Mouse (Mus musculus): ENCODE measurements around the gene Polr2m.
"Not testable (repeated sequence)": the region's sequence is repeated elsewhere in the genome, so short reads cannot be mapped to it uniquely, and the experiment has no call there.

The Polr2m gene

GRCm38 (mm10) chr9:71485475-71486094 lies at the start of gene Polr2m:
TSS of gene Polr2m (minus strand) at chr9:71485935.
- peak; percentile 93 for DNase-seq

- DNase-seq: no peak
Observed at GRCm38 (mm10) chr9:71535036-71535435, 49.3 kb upstream of the Polr2m start.

GRCm38 (mm10) chr9:71529960-71530359 lies 44.2 kb upstream of the Polr2m start:
- no peak for DNase-seq

- DNase-seq: no peak
Observed at GRCm38 (mm10) chr9:71527438-71527837, 41.7 kb upstream of the Polr2m start.

- DNase-seq: no peak
Observed at GRCm38 (mm10) chr9:71523901-71524300, 38.2 kb upstream of the Polr2m start.

GRCm38 (mm10) chr9:71519836-71520235 lies 34.1 kb upstream of the Polr2m start:
- no peak for DNase-seq

- no peak for DNase-seq
Observed at GRCm38 (mm10) chr9:71517487-71517886, 31.8 kb upstream of the Polr2m start.

GRCm38 (mm10) chr9:71515862-71516261 lies 30.1 kb upstream of the Polr2m start:
- DNase-seq: peak; percentile 58

GRCm38 (mm10) chr9:71513566-71513965 lies 27.8 kb upstream of the Polr2m start:
- no peak for DNase-seq

GRCm38 (mm10) chr9:71512899-71513298 lies 27.2 kb upstream of the Polr2m start:
- no peak for DNase-seq

- no peak for DNase-seq
Observed at GRCm38 (mm10) chr9:71498391-71499182, 12.9 kb upstream of the Polr2m start.

GRCm38 (mm10) chr9:71496637-71497036 lies 10.9 kb upstream of the Polr2m start:
- peak; percentile 56 for DNase-seq

- DNase-seq: no peak
Observed at GRCm38 (mm10) chr9:71493771-71494170, 8.0 kb upstream of the Polr2m start.

GRCm38 (mm10) chr9:71492296-71493025 lies 6.7 kb upstream of the Polr2m start:
- DNase-seq: no peak

GRCm38 (mm10) chr9:71490076-71490475 lies 4.3 kb upstream of the Polr2m start:
- DNase-seq: no peak

GRCm38 (mm10) chr9:71486127-71486526 lies 392 bp upstream of the Polr2m start:
- no peak for DNase-seq

- DNase-seq: no peak
Observed at GRCm38 (mm10) chr9:71484871-71485474, 762 bp downstream of the Polr2m start.

GRCm38 (mm10) chr9:71483872-71484271 lies 1.9 kb downstream of the Polr2m start:
- DNase-seq: not testable (repeated sequence)

GRCm38 (mm10) chr9:71480305-71480704 lies 5.4 kb downstream of the Polr2m start:
- DNase-seq: no peak

GRCm38 (mm10) chr9:71479413-71479812 lies 6.3 kb downstream of the Polr2m start:
- no peak for DNase-seq

- no peak for DNase-seq
Observed at GRCm38 (mm10) chr9:71478596-71478995, 7.1 kb downstream of the Polr2m start.

GRCm38 (mm10) chr9:71476601-71477000 lies 9.1 kb downstream of the Polr2m start:
- no peak for DNase-seq

GRCm38 (mm10) chr9:71475536-71475935 lies 10.2 kb downstream of the Polr2m start:
- no peak for DNase-seq
